Mouse (Mus musculus) midbrain, embryonic 15.5 days (tissue): ENCODE data around the gene Wdr53. TPM values are rescaled to one million over a fixed set of nuclear protein-coding genes. Genes with fewer than 3 reads are reported as not detected.
"Not testable (repeated sequence)": the region's sequence is repeated elsewhere in the genome, so short reads cannot be mapped to it uniquely, and the experiment has no call there.

Source experiments
- ATAC-seq: fragments of 200-750 bp; cut with Nextera tagmentation; replicated peaks from 2 replicates; pipeline ENCODE4 v1.8.0; 2017; ENCODE audit warnings: moderate TSS enrichment
- H3K27ac ChIP-seq: fragments of 300-500 bp; sonication (generic); 2 replicates; pipeline ENCODE4 v1.5.1; 2015; ENCODE audit warnings: mild to moderate bottlenecking, inconsistent platforms
- H3K27me3 ChIP-seq: fragments of 300-500 bp; sonication (generic); replicated peaks from 2 replicates; pipeline ENCODE4 v1.6.1; 2015; ENCODE audit warnings: inconsistent platforms
- H3K36me3 ChIP-seq: fragments of 300-500 bp; sonication (generic); replicated peaks from 2 replicates; pipeline ENCODE4 v1.6.1; 2015; ENCODE audit warnings: inconsistent platforms
- H3K4me1 ChIP-seq: fragments of 300-500 bp; sonication (generic); 2 replicates; pipeline ENCODE4 v1.6.1; 2015; ENCODE audit warnings: inconsistent platforms
- H3K4me2 ChIP-seq: fragments of 300-500 bp; sonication (generic); 2 replicates; pipeline ENCODE4 v1.6.1; 2015; ENCODE audit warnings: inconsistent platforms, mild to moderate bottlenecking, moderate library complexity
- H3K4me3 ChIP-seq: fragments of 300-500 bp; sonication (generic); 2 replicates; pipeline ENCODE4 v1.5.1; 2015; ENCODE audit warnings: mild to moderate bottlenecking, inconsistent platforms
- H3K9ac ChIP-seq: fragments of 300-500 bp; sonication (generic); 2 replicates; pipeline ENCODE4 v1.6.1; 2015; ENCODE audit warnings: mild to moderate bottlenecking, inconsistent platforms
- H3K9me3 ChIP-seq: fragments of 300-500 bp; sonication (generic); 2 replicates; pipeline ENCODE4 v1.6.1; 2016; ENCODE audit warnings: inconsistent platforms
- WGBS: fragments of 180-500 bp; shearing (Covaris S2); methylation state at CpG from one replicate; pipeline ENCODE4 v1.1.7; 2015; ENCODE audit warnings: mixed read lengths; 5-methylcytosine and 5-hydroxymethylcytosine counted together
- microRNA counts: library from miRNA; unstranded; fragments of <30 nt; microRNA quantifications from one replicate; lab custom pipeline; 2016
- microRNA-seq: library from miRNA; unstranded; fragments of <30 nt; microRNA quantifications from one replicate; pipeline ENCODE4, GENCODE M21; 2016
- polyA plus RNA-seq: library from polyadenylated mRNA; unstranded; fragments of >200 nt; fragmentation: Nextera tagmentation; extraction: Ambion mirVana; gene quantifications from 2 replicates; pipeline ENCODE4 v1.2.1, GENCODE M21; 2015

Wdr53 gene
- polyA plus RNA-seq, 1 experiment from 2014 or later, result 13.7 TPM

GRCm38 (mm10) chr16:32291821-32292220 lies 44.8 kb downstream of the Wdr53 start:
- no peak overlapping the region for H3K4me2 ChIP-seq
- no peaks in the 10 kb centered on the region for H3K4me1 ChIP-seq
- H3K27me3 ChIP-seq, result no peaks in the 10 kb centered on the region
- H3K4me3 ChIP-seq, result no peak overlapping the region
- no peak overlapping the region for H3K9ac ChIP-seq
- 95% methylated on average over 4 of the region's 4 CpGs for WGBS
- ATAC-seq, result no peak
- H3K27ac ChIP-seq, result no peak overlapping the region
- H3K9me3 ChIP-seq, result no peaks in the 10 kb centered on the region
- H3K36me3 ChIP-seq, result peaks cover 34% of the 10 kb centered on the region

GRCm38 (mm10) chr16:32299617-32300016 lies 52.6 kb downstream of the Wdr53 start:
- over 99% methylated on average over 4 of the region's 4 CpGs for WGBS
- H3K4me1 ChIP-seq, H3K4me2 ChIP-seq, H3K9ac ChIP-seq, H3K4me3 ChIP-seq, ATAC-seq, H3K27me3 ChIP-seq, H3K27ac ChIP-seq, H3K9me3 ChIP-seq: not testable (repeated sequence)
- peaks cover 37% of the 10 kb centered on the region for H3K36me3 ChIP-seq

- Histone ChIP-seq H3K4me1 (no peaks in the 10 kb centered on the region), H3K9me3 (no peaks in the 10 kb centered on the region), H3K36me3 (peaks cover 16% of the 10 kb centered on the region; the same call in 1 of the 2 replicates), H3K27me3 (no peaks in the 10 kb centered on the region), H3K27ac (no peak overlapping the region), H3K4me3 (no peak overlapping the region), H3K9ac (no peak overlapping the region), H3K4me2 (no peak overlapping the region)
- 36% methylated on average over 1 of the region's 1 CpGs for WGBS
- no peak for ATAC-seq
Observed at GRCm38 (mm10) chr16:32303046-32303445, 56.0 kb downstream of the Wdr53 start.

GRCm38 (mm10) chr16:32303886-32304285 lies 56.9 kb downstream of the Wdr53 start:
- H3K4me1 ChIP-seq, result no peaks in the 10 kb centered on the region
- H3K9me3 ChIP-seq, result no peaks in the 10 kb centered on the region
- H3K36me3 ChIP-seq, result peaks cover 9% of the 10 kb centered on the region; the same call in 1 of the 2 replicates
- no peak overlapping the region for H3K4me2 ChIP-seq
- 97% methylated on average over 7 of the region's 7 CpGs for WGBS
- H3K9ac ChIP-seq, result no peak overlapping the region
- ATAC-seq, result no peak
- H3K4me3 ChIP-seq, result no peak overlapping the region
- H3K27ac ChIP-seq, result no peak overlapping the region
- no peaks in the 10 kb centered on the region for H3K27me3 ChIP-seq

MicroRNAs within 50 kb of the gene (microRNA counts, 519-probe panel; counts per million panel counts)
- microRNA mmu-miR-1946a (lab: Ali Mortazavi, UCI), result 2,298 counts per million, percentile 35 among the panel's probes with 10 or more counts

Small RNA genes lying within 50 kb of the gene (microRNA-seq; reads per million reads assigned to microRNA genes)
- gene Mir1946a, result not detected

Other genes with a start within 250 kb of the Wdr53 start
- gene Senp5, start 243.9 kb upstream of the Wdr53 start, polyA plus RNA-seq, result 16.0 and 17.8 TPM in 2 replicates
- gene Pak2, start 167.9 kb upstream of the Wdr53 start, polyA plus RNA-seq, result 36.2 and 37.6 TPM in 2 replicates
- 106 and 109 TPM in 2 replicates for gene Pigx, start 147.5 kb upstream of the Wdr53 start, polyA plus RNA-seq
- 43.2 and 45.2 TPM in 2 replicates for gene Cep19, start 147.4 kb upstream of the Wdr53 start, polyA plus RNA-seq
- gene Nrros, start 81.6 kb upstream of the Wdr53 start, polyA plus RNA-seq, result 8.4 and 8.6 TPM in 2 replicates
- not detected in 2 replicates for gene Bex6, start 67.4 kb upstream of the Wdr53 start, polyA plus RNA-seq
- 21.1 and 22.6 TPM in 2 replicates for gene Fbxo45, start 69 bp upstream of the Wdr53 start, polyA plus RNA-seq
- gene Smco1, start 24.2 kb downstream of the Wdr53 start, polyA plus RNA-seq, result 0.13 TPM in 1 of 2 replicates, not detected in the other
- gene Rnf168, start 30.2 kb downstream of the Wdr53 start, polyA plus RNA-seq, result 28.4 and 30.5 TPM in 2 replicates
- 22.0 and 25.7 TPM in 2 replicates for gene Ubxn7, start 85.0 kb downstream of the Wdr53 start, polyA plus RNA-seq
- gene Tm4sf19, start 153.3 kb downstream of the Wdr53 start, polyA plus RNA-seq, result not detected in 2 replicates
- 34.8 and 35.4 TPM in 2 replicates for gene Tctex1d2, start 172.5 kb downstream of the Wdr53 start, polyA plus RNA-seq
- 49.8 and 55.1 TPM in 2 replicates for gene Pcyt1a, start 183.7 kb downstream of the Wdr53 start, polyA plus RNA-seq
- gene Slc51a, start 240.7 kb downstream of the Wdr53 start, polyA plus RNA-seq, result 0.20 and 0.50 TPM in 2 replicates
- gene Zdhhc19, start 249.0 kb downstream of the Wdr53 start, polyA plus RNA-seq, result not detected in 2 replicates